Mouse (Mus musculus) C2C12 (cell line): Measurements from ENCODE around the gene Cckar. TPM values are rescaled to one million over a fixed set of nuclear protein-coding genes. Genes with fewer than 3 reads are reported as not detected.
A peak's percentile ranks its signal among the peaks of the same experiment; 100 is the strongest.

ENCODE experiments used
- H3K27me3 ChIP-seq: one replicate; pipeline ENCODE4 v1.6.1; 2011; ENCODE audit not compliant: control insufficient read depth, insufficient read depth, insufficient read length
- H3K36me3 ChIP-seq: one replicate; pipeline ENCODE4 v1.6.1; 2011; ENCODE audit not compliant: control insufficient read depth, insufficient read depth
- H3K4me3 ChIP-seq: one replicate; pipeline ENCODE4 v1.5.1; 2011; ENCODE audit warnings: mild to moderate bottlenecking, control low read depth; ENCODE audit not compliant: poor library complexity, insufficient read depth, severe bottlenecking
- H3K79me2 ChIP-seq: one replicate; pipeline ENCODE4 v1.6.1; 2011; ENCODE audit not compliant: control insufficient read depth, insufficient read depth
- H3K79me3 ChIP-seq: one replicate; pipeline ENCODE4 v1.6.1; 2011; ENCODE audit warnings: low read depth, control low read depth
- H3ac ChIP-seq: one replicate; pipeline ENCODE3; 2011; ENCODE audit warnings: low read depth; ENCODE audit not compliant: control insufficient read depth, insufficient read length
- CEBPB ChIP-seq: IDR thresholded peaks from one replicate; pipeline ENCODE4 v1.6.1; 2011; ENCODE audit warnings: low read depth, mild to moderate bottlenecking, control low read depth, moderate library complexity
- CTCF ChIP-seq: IDR thresholded peaks from one replicate; pipeline ENCODE4 v1.5.1; 2011; ENCODE audit not compliant: control insufficient read depth, insufficient read depth, insufficient read length
- FOSL1 ChIP-seq: IDR thresholded peaks from one replicate; pipeline ENCODE4 v1.8.0; 2011; ENCODE audit warnings: mild to moderate bottlenecking, low read length; ENCODE audit not compliant: poor library complexity, insufficient read depth, severe bottlenecking
- MAX ChIP-seq: IDR thresholded peaks from one replicate; pipeline ENCODE4 v1.6.1; 2011; ENCODE audit warnings: mild to moderate bottlenecking, control low read depth
- MYOD1 ChIP-seq: IDR thresholded peaks from one replicate; pipeline ENCODE4 v1.6.1; 2011; ENCODE audit warnings: low read depth; ENCODE audit not compliant: control insufficient read depth, insufficient read length
- MYOG ChIP-seq: IDR thresholded peaks from one replicate; pipeline ENCODE4 v1.6.1; 2011; ENCODE audit not compliant: control insufficient read depth, insufficient read length; ENCODE audit errors: extremely low read depth
- USF1 ChIP-seq: IDR thresholded peaks from one replicate; pipeline ENCODE4 v1.6.1; 2011; ENCODE audit warnings: low read depth, mild to moderate bottlenecking, control low read depth, moderate library complexity
- polyA plus RNA-seq: library from polyadenylated mRNA; unstranded; fragments of >200 nt; fragmentation: generic; extraction: Trizol; gene quantifications from one replicate; pipeline ENCODE4 v1.2.1, GENCODE M21; 2012; ENCODE audit warnings: missing spikeins

The Cckar gene
- polyA plus RNA-seq, 1 experiment: not detected

DNA sequence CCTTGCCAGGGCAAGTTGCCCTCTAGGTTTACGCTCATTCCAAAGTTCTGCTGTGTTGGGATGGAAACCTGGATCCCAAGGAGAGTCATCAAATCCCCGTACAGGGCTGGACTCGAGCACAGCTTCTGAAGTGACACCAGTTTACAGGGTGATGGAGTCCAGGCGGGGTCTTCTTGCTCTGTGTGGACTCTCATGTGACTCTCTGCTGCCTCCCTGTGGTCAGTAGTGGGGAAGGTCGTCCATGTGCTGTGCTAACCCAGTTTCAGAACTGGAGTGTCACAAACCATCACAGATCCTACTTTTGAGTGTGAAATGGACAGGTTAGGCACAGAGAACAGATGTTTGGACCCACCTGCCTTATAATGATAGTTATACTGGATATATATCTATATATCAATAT, 35.2 kb downstream of the Cckar start:
- no peaks in the 10 kb centered on the region for H3K79me3 ChIP-seq
- H3K4me3 ChIP-seq: no peak overlapping the region
- no peaks in the 10 kb centered on the region for H3K27me3 ChIP-seq
- no peak overlapping the region for H3ac ChIP-seq
- TF ChIP-seq CEBPB (no peak), CTCF (peak; percentile 75), MYOG (no peak), USF1 (no peak), FOSL1 (no peak), MAX (peak; percentile 33), MYOD1 (no peak)
- no peaks in the 10 kb centered on the region for H3K36me3 ChIP-seq
- H3K79me2 ChIP-seq: no peaks in the 10 kb centered on the region

DNA sequence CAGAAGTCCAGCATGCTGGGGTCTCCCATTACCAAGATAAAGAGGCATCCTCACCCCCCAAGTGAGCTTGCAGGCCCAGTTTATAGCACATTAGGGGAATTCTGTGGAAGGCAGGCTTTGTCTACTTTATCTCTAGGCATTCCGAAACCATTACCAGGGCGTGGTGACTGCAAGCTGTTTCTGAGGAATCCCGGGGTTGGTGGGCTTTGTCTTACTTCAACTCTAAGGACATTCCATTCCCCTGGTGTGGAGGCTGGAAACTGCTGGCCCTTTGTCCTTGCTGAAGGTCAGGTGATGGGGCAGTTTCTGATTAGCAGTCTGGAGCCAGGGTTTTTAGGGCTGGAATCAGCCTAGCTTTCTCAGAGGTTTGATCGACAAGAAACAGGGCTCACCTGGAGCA, 36.0 kb downstream of the Cckar start:
- Histone ChIP-seq H3K4me3 (no peak overlapping the region), H3K27me3 (no peaks in the 10 kb centered on the region)
- TF ChIP-seq MYOG (no peak), MYOD1 (no peak), FOSL1 (no peak), CEBPB (no peak), CTCF (no peak), MAX (no peak), USF1 (no peak)

DNA sequence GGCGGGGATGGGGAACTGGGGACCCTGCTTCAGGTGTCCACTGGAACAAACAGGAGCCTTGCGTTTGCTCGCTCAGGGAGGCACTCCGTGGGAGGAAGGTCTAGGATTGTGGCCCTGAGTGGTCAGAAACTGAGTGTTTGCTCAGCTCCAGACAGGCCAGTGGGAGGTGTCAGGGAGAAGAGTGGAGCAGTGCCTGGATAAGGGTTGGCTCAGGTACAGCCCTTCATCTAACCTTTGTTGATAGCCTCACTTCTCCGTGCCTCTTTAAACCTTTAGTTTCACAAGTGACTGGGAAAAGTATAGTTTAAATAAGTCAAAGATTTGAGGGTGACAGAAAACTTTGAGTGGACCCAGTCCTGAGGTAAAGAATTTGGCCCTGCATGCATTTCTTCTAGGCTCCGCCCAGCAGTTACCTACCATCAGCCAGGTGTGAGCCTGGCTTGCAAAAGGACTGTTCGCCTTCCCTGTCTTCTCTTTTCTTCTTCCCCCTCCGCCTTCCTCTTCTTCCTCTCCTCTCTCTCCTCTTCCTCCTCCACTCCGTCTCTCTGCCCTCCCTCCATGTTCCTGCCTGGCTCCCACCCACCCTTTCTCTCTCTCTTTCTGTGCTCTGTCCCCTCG, 37.1 kb downstream of the Cckar start:
- TF ChIP-seq MAX (no peak), MYOD1 (no peak), USF1 (no peak), MYOG (no peak), FOSL1 (no peak), CEBPB (no peak), CTCF (no peak)
- Histone ChIP-seq H3K79me3 (no peaks in the 10 kb centered on the region), H3K27me3 (no peaks in the 10 kb centered on the region), H3K4me3 (no peak overlapping the region), H3ac (no peak overlapping the region), H3K36me3 (no peaks in the 10 kb centered on the region), H3K79me2 (no peaks in the 10 kb centered on the region)

More for the DNA sequence above, 36.0 kb downstream of the Cckar start:
- Histone ChIP-seq H3K79me3 (no peaks in the 10 kb centered on the region), H3K36me3 (no peaks in the 10 kb centered on the region), H3K79me2 (no peaks in the 10 kb centered on the region), H3ac (no peak overlapping the region)

DNA sequence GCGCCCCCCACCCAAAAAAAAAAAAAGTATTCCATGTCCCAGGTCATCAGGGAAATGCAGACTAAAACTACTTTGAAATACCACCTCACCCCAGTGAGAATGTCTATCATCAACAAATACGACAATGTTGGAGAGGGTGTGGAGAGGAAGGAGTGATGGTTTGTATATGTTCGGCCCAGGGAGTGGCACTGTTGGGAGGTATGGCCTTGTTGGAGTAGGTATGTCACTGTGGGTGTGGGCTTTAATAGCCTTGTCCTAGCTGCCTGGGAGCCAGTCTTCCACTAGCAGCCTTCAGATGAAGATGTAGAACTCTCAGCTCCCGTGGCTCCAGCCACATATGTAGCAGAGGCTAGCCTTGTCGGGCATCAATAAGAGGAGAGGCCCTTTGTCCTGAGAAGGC, 39.5 kb downstream of the Cckar start:
- Histone ChIP-seq H3K36me3 (no peaks in the 10 kb centered on the region), H3K79me3 (no peaks in the 10 kb centered on the region), H3K4me3 (no peak overlapping the region), H3K27me3 (no peaks in the 10 kb centered on the region), H3ac (no peak overlapping the region), H3K79me2 (no peaks in the 10 kb centered on the region)
- TF ChIP-seq CEBPB (no peak), MYOD1 (no peak), USF1 (no peak), FOSL1 (no peak), CTCF (no peak)

DNA sequence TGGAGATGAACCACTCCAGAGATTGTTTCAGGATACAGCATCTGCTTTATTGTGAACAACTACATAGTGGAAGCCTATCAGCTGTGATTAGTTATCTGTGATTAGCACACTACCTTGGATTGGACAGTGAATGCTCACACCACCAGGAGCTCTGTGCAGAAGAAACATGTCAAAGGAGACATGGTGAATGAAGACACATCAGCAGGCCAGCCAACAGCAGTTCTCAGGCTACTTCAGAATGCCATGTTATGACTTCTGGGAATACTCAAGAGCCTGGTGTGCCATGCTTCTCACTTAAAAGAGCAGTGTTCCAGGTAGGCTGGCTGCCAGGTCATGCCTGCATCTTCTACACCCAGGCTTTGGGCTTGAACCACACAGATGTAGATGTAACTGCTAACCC, 43.8 kb downstream of the Cckar start:
- TF ChIP-seq MYOG (no peak), FOSL1 (no peak), CTCF (no peak), MYOD1 (no peak), USF1 (no peak), MAX (no peak), CEBPB (no peak)

DNA sequence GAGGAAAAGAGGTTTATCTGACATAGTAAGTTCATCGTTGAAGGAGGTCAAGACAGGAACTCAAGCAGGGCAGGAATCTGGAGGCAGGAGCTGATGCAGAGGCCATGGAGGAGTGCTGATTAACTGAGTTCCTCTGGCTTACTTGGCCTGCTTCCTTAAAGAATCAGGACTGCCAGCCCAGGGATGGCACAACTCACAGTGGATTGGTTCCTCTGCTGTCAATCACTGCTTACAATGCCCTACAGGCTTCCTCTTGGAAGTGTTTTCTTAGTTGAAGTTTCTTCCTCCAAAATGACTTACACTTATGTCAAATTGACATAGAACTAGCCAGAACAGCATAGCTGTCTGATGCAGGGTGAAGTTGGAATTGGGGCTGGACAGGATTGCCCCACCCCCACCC, 45.1 kb downstream of the Cckar start:
- no peak overlapping the region for H3K4me3 ChIP-seq

More for the DNA sequence above, 43.8 kb downstream of the Cckar start:
- Histone ChIP-seq H3K4me3 (no peak overlapping the region), H3K79me2 (no peaks in the 10 kb centered on the region), H3K36me3 (peaks cover 2% of the 10 kb centered on the region), H3K27me3 (no peaks in the 10 kb centered on the region), H3ac (no peak overlapping the region), H3K79me3 (no peaks in the 10 kb centered on the region)

More for the DNA sequence above, 45.1 kb downstream of the Cckar start:
- H3K79me2 ChIP-seq: no peaks in the 10 kb centered on the region
- TF ChIP-seq CEBPB (no peak), MYOD1 (no peak), USF1 (no peak), MYOG (no peak), CTCF (no peak), MAX (no peak), FOSL1 (no peak)
- no peaks in the 10 kb centered on the region for H3K27me3 ChIP-seq
- peaks cover 13% of the 10 kb centered on the region for H3K36me3 ChIP-seq
- no peak overlapping the region for H3ac ChIP-seq
- no peaks in the 10 kb centered on the region for H3K79me3 ChIP-seq
